Mouse (Mus musculus) liver, postnatal 0 days (tissue): ENCODE measurements around the gene Sap30. TPM values are rescaled to one million over a fixed set of nuclear protein-coding genes. Genes with fewer than 3 reads are reported as not detected.
"Not testable (repeated sequence)": the region's sequence is repeated elsewhere in the genome, so short reads cannot be mapped to it uniquely, and the experiment has no call there.

ENCODE experiments used
- ATAC-seq: fragments of 200-750 bp; cut with Nextera tagmentation; 2 replicates; pipeline ENCODE4 v1.8.0; 2017; ENCODE audit warnings: mild to moderate bottlenecking, moderate library complexity
- DNase-seq: peaks from one replicate; pipeline ENCODE4 v3.0.0-alpha.2; 2016
- H3K27ac ChIP-seq: fragments of 300-500 bp; sonication (generic); 2 replicates; pipeline ENCODE4 v1.5.1; 2014; ENCODE audit warnings: antibody characterized with exemption, moderate library complexity, mild to moderate bottlenecking, low read depth
- H3K27me3 ChIP-seq: fragments of 300-500 bp; sonication (generic); 2 replicates; pipeline ENCODE4 v1.6.1; 2014; ENCODE audit warnings: low read length, control low read depth, mixed read lengths; ENCODE audit not compliant: insufficient read depth
- H3K36me3 ChIP-seq: fragments of 300-500 bp; sonication (generic); replicated peaks from 2 replicates; pipeline ENCODE4 v1.6.1; 2014; ENCODE audit warnings: mild to moderate bottlenecking, control low read depth, low read length, moderate library complexity, mixed read lengths; ENCODE audit not compliant: insufficient read depth
- H3K4me1 ChIP-seq: fragments of 300-500 bp; sonication (generic); 2 replicates; pipeline ENCODE4 v1.6.1; 2014; ENCODE audit warnings: antibody characterized with exemption, mild to moderate bottlenecking, control low read depth; ENCODE audit not compliant: insufficient read depth
- H3K4me2 ChIP-seq: fragments of 300-500 bp; sonication (generic); 2 replicates; pipeline ENCODE4 v1.6.1; 2014; ENCODE audit warnings: low read depth, mild to moderate bottlenecking, low read length, moderate library complexity, mixed read lengths
- H3K4me3 ChIP-seq: fragments of 300-500 bp; sonication (generic); 2 replicates; pipeline ENCODE4 v1.5.1; 2014; ENCODE audit warnings: low read depth, low read length
- H3K9ac ChIP-seq: fragments of 300-500 bp; sonication (generic); replicated peaks from 2 replicates; pipeline ENCODE4 v1.6.1; 2014; ENCODE audit warnings: mild to moderate bottlenecking, moderate library complexity
- H3K9me3 ChIP-seq: fragments of 300-500 bp; sonication (generic); 2 replicates; pipeline ENCODE4 v1.6.1; 2016; ENCODE audit warnings: mild to moderate bottlenecking, control low read depth, low read length, mixed read lengths
- CTCF ChIP-seq: sonication (generic); IDR thresholded peaks from 2 replicates; pipeline ENCODE4 v1.5.1; 2016; ENCODE audit warnings: antibody characterized with exemption, low read depth
- EP300 ChIP-seq: IDR thresholded peaks from 2 replicates; pipeline ENCODE4 v1.6.1; 2016; ENCODE audit warnings: antibody characterized with exemption, low read depth, mild to moderate bottlenecking
- WGBS: fragments of 180-500 bp; shearing (Covaris S2); extraction: QIAGEN DNeasy Blood & Tissue Kit; methylation state at CpG from one replicate; pipeline ENCODE4 v1.1.7; 2014; ENCODE audit not compliant: insufficient replicate concordance; 5-methylcytosine and 5-hydroxymethylcytosine counted together
- polyA plus RNA-seq: library from polyadenylated mRNA; unstranded; fragments of >200 nt; fragmentation: Nextera tagmentation; extraction: Ambion mirVana; gene quantifications from 2 replicates; pipeline ENCODE4 v1.2.1, GENCODE M21; 2015

Gene Sap30
- polyA plus RNA-seq, 1 experiment from 2014 or later, result 9.7 TPM

- peak overlapping the region; percentile 100 for H3K9ac ChIP-seq
- under 1% methylated on average over 61 of the region's 96 CpGs for WGBS
- no peak for TF ChIP-seq CTCF
- no peak for TF ChIP-seq EP300
- ATAC-seq (peak; percentile 51), DNase-seq (peak; percentile 75)
- H3K4me2 ChIP-seq, result peak overlapping the region; percentile 71
- peak overlapping the region; percentile 95 for H3K4me3 ChIP-seq
- peaks cover 31% of the 10 kb centered on the region for H3K36me3 ChIP-seq
- H3K27ac ChIP-seq, result peak overlapping the region; percentile 100
- no peaks in the 10 kb centered on the region for H3K9me3 ChIP-seq
- H3K4me1 ChIP-seq, result peaks cover 13% of the 10 kb centered on the region; the same call in 1 of the 2 replicates
- no peaks in the 10 kb centered on the region for H3K27me3 ChIP-seq
Measured at GRCm38 (mm10) chr8:57512141-57513056, 24.7 kb upstream of the Sap30 start.

GRCm38 (mm10) chr8:57511316-57512118 is 23.9 kb upstream of the Sap30 start, which contains the start of gene Hmgb2:
Gene Hmgb2, plus strand, starts transcription at chr8:57511907.
- no peaks in the 10 kb centered on the region for H3K9me3 ChIP-seq
- TF ChIP-seq CTCF (no peak), EP300 (peak; percentile 92)
- peaks cover 25% of the 10 kb centered on the region for H3K36me3 ChIP-seq
- H3K4me1 ChIP-seq, result peaks cover 13% of the 10 kb centered on the region; the same call in 1 of the 2 replicates
- no peaks in the 10 kb centered on the region for H3K27me3 ChIP-seq
- H3K9ac ChIP-seq, result peak within 1 kb of the TSS; percentile 100
- WGBS, result under 1% methylated on average over 62 of the region's 63 CpGs
- H3K27ac ChIP-seq, result peak within 1 kb of the TSS; percentile 100
- peak within 1 kb of the TSS; percentile 97 for H3K4me2 ChIP-seq
- peak; percentile 99 for ATAC-seq
- DNase-seq, result peak; percentile 100
- peak within 1 kb of the TSS; percentile 95 for H3K4me3 ChIP-seq

- H3K9me3 ChIP-seq, result no peaks in the 10 kb centered on the region
- TF ChIP-seq EP300 (no peak), CTCF (no peak)
- H3K9ac ChIP-seq, result peak overlapping the region; percentile 88
- no peaks in the 10 kb centered on the region for H3K27me3 ChIP-seq
- ATAC-seq (no peak), DNase-seq (peak; percentile 59)
- H3K4me3 ChIP-seq, result peak overlapping the region; percentile 80
- peaks cover 19% of the 10 kb centered on the region for H3K36me3 ChIP-seq
- WGBS, result 2% methylated on average over 31 of the region's 31 CpGs
- H3K4me2 ChIP-seq, result peak overlapping the region; percentile 97
- peaks cover 13% of the 10 kb centered on the region; the same call in 1 of the 2 replicates for H3K4me1 ChIP-seq
- H3K27ac ChIP-seq, result peak overlapping the region; percentile 71
Measured at GRCm38 (mm10) chr8:57510791-57511315, 23.2 kb upstream of the Sap30 start.

GRCm38 (mm10) chr8:57508657-57509056 is 21.0 kb upstream of the Sap30 start:
- Histone ChIP-seq H3K36me3 (peaks cover 4% of the 10 kb centered on the region; the same call in 1 of the 2 replicates), H3K27me3 (no peaks in the 10 kb centered on the region), H3K27ac (no peak overlapping the region), H3K9me3 (no peaks in the 10 kb centered on the region), H3K4me2 (no peak overlapping the region), H3K4me1 (peaks cover 16% of the 10 kb centered on the region), H3K4me3 (no peak overlapping the region), H3K9ac (no peak overlapping the region)
- WGBS, result 68% methylated on average over 4 of the region's 4 CpGs
- DNase-seq (no peak), ATAC-seq (no peak)
- TF ChIP-seq EP300 (no peak), CTCF (no peak)

- no peak for ATAC-seq
- no peaks in the 10 kb centered on the region for H3K27me3 ChIP-seq
- H3K27ac ChIP-seq, result no peak overlapping the region
- H3K4me3 ChIP-seq, result no peak overlapping the region
- no peak overlapping the region; the same call in 1 of the 2 replicates for H3K4me2 ChIP-seq
- TF ChIP-seq CTCF (no peak), EP300 (no peak)
- H3K9me3 ChIP-seq, result no peaks in the 10 kb centered on the region
- WGBS, result 85% methylated on average over 4 of the region's 4 CpGs
- peaks cover 14% of the 10 kb centered on the region for H3K4me1 ChIP-seq
- H3K36me3 ChIP-seq, result no peaks in the 10 kb centered on the region
- no peak overlapping the region for H3K9ac ChIP-seq
- DNase-seq, result no peak
Measured at GRCm38 (mm10) chr8:57507556-57508063, 19.9 kb upstream of the Sap30 start.

GRCm38 (mm10) chr8:57505500-57505899 is 17.8 kb upstream of the Sap30 start:
- not testable (repeated sequence) for H3K9ac ChIP-seq, DNase-seq, H3K9me3 ChIP-seq, H3K36me3 ChIP-seq, H3K27me3 ChIP-seq, H3K27ac ChIP-seq
- 62% methylated on average over 1 of the region's 1 CpGs for WGBS
- Histone ChIP-seq H3K4me2 (peak overlapping the region; percentile 16; the same call in 1 of the 2 replicates), H3K4me1 (peaks cover 13% of the 10 kb centered on the region), H3K4me3 (peak overlapping the region; percentile 30; the same call in 1 of the 2 replicates)
- peak; percentile 52 for ATAC-seq
